Mouse (Mus musculus) myocyte (in vitro differentiated cells): ENCODE measurements at regions not wholly inside any gene's neighbourhood (a gene's known extent, or its start where the extent isn't known, plus 50 kb on each side); places are given as distances from the start of the nearest gene placed in this dataset.

ENCODE experiments used
- E2F4 ChIP-seq: IDR thresholded peaks from one replicate; pipeline ENCODE4 v1.6.1; 2011; ENCODE audit warnings: mild to moderate bottlenecking, control low read depth, moderate library complexity; ENCODE audit not compliant: insufficient read depth
- MAX ChIP-seq: IDR thresholded peaks from one replicate; pipeline ENCODE4 v1.6.1; 2011; ENCODE audit warnings: low read depth, mild to moderate bottlenecking, control low read depth
- MYOD1 ChIP-seq, 3 experiments: IDR thresholded peaks; one replicate each; pipeline ENCODE4 v1.6.1; 2011; ENCODE audit warnings: control low read depth in 2 of 3, low read depth in 2 of 3, mild to moderate bottlenecking in 2 of 3, moderate library complexity in 1 of 3; ENCODE audit not compliant: insufficient read length in 2 of 3, control insufficient read depth in 1 of 3
- POLR2A ChIP-seq: IDR thresholded peaks from one replicate; pipeline ENCODE4 v1.6.1; 2011; ENCODE audit warnings: low read depth, mild to moderate bottlenecking, control low read depth, moderate library complexity; ENCODE audit not compliant: insufficient read length
- REST ChIP-seq: IDR thresholded peaks from one replicate; pipeline ENCODE4 v1.6.1; 2011; ENCODE audit warnings: mild to moderate bottlenecking, control low read depth, moderate library complexity; ENCODE audit not compliant: insufficient read depth, insufficient read length
- SRF ChIP-seq: IDR thresholded peaks from one replicate; pipeline ENCODE4 v1.6.1; 2011; ENCODE audit warnings: low read depth; ENCODE audit not compliant: control insufficient read depth, insufficient read length
- TCF12 ChIP-seq: IDR thresholded peaks from one replicate; pipeline ENCODE4 v1.6.1; 2011; ENCODE audit warnings: mild to moderate bottlenecking, control low read depth; ENCODE audit not compliant: poor library complexity, insufficient read depth, severe bottlenecking
- TCF3 ChIP-seq: IDR thresholded peaks from one replicate; pipeline ENCODE4 v1.6.1; 2011; ENCODE audit warnings: low read depth, control low read depth; ENCODE audit not compliant: insufficient read length
- USF1 ChIP-seq: IDR thresholded peaks from one replicate; pipeline ENCODE4 v1.6.1; 2011; ENCODE audit warnings: low read depth, mild to moderate bottlenecking, control low read depth, moderate library complexity

GRCm38 (mm10) chr15:85639566-85639965 lies 57.3 kb upstream of the Wnt7b start:
- TF ChIP-seq REST (no peak), USF1 (no peak), POLR2A (no peak), E2F4 (no peak), MAX (no peak), SRF (no peak), TCF12 (no peak), MYOD1 (IDR thresholded peaks at IDR 0.05; ENCODE audit: control insufficient read depth in 1 of 3, insufficient read length in 2 of 3, low read depth in 2 of 3) (no peak), TCF3 (no peak)
